Mouse (Mus musculus): ENCODE measurements around the gene Rnf19b.

The Rnf19b gene

DNA sequence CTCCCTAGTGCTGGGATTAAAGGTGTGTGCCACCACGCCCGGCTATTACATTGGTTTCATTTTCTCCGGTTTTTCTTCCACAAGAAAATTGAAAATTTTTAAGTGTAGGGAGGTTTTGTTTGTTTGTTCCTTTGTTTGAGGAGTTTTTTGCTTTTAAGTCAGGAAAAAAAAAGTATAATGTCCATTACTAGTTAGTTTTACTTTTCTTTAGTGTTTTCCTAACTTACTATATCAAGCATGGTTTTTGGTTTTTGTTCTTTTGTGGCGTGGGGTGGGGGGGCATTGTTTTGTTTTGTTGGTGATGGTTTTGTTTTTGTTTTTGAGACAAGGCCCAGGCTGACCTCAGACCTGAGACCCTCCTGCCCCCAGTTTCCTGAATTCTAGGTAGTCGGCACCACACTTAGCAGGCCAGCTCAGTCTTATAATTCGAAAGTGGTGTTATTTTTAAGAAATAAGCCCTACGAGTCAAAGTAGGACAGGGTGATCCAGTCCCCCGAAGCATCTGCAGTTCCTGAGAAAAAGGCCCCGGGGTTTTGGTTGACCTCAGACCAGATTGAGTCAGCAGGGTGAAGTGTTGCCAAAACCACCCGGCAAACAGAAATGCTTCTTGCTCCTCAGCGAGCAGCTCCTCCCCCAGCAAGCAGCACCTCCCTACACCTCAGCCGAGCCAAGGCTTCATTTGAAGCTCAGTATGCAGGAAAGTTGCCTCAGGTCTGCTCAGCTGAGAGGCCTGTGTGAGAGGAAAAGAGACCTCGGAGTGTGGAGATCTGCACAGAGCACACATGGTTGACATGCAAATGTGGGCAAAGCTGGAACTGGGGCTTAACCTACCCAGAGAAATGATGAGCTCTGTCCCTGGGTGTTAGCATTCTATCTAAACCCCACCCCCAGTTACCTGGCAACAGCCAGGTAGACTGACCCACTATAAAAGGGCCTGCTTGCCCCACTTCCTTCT is 23.1 kb upstream of the Rnf19b start:
- DNase-seq (ENCODE audit: low spot score), result peak; percentile 81

GRCm38 (mm10) chr4:129035851-129036445 is 22.1 kb upstream of the Rnf19b start:
- no peak for DNase-seq (ENCODE audit: low spot score)

DNA sequence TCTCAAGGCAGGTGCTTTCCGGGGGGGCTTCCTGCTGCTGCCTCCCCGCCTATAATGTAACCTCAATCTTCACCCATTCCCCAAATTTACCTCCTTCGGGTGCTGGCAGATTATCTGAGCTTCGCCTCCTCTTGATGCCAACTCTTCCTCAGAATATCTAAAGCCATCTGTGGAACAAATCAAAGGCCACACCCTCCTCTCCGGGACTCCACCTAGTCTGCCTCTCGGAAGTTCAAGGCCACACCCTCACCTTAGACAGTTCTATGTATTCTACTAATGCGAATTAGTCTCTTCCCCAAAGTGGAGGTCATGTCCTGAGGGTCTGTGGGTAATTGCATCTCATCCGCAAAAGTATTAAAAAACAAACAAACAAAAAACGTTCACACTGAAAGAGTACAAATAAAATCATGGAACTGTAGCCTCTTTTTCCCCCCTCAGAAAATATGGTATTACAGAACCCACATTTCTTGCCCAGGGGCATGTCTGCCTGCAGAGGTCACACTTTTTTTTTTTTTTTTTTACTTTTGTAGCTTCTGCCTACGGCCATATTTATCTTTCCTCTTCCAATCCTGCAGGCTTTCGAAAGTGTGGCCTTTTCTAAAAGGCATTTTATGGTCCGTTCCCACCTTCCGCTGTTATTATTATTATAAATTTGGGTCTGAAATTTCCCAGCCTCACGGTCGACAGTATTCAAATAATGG is 10.2 kb upstream of the Rnf19b start:
- DNase-seq (ENCODE audit: low spot score), result no peak

GRCm38 (mm10) chr4:129048501-129049305 is 9.4 kb upstream of the Rnf19b start:
- peak; percentile 63 for DNase-seq (ENCODE audit: low spot score)

GRCm38 (mm10) chr4:129049306-129050011 is 8.6 kb upstream of the Rnf19b start:
- no peak for DNase-seq (ENCODE audit: low spot score)

DNA sequence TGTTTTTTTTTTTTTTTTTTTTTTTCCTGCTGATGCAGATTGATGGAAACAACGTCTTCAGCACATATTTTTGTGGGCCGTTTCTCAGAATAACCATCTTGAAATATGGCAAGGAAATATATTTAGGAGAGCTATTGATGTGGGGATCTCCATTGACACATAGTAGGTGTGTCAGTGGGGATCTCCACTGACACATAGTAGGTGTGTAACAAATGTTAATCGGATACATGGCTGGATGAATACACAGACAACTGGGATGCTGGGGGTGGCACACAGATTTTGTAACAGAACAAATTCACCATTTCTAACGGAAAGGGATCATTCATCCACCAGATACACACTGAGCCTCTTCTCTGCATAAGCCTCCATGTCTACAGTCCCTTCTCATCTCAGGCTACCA is 7.7 kb upstream of the Rnf19b start:
- no peak for DNase-seq (ENCODE audit: low spot score)

GRCm38 (mm10) chr4:129050901-129051417 is 7.1 kb upstream of the Rnf19b start:
- DNase-seq (ENCODE audit: low spot score), result no peak

DNA sequence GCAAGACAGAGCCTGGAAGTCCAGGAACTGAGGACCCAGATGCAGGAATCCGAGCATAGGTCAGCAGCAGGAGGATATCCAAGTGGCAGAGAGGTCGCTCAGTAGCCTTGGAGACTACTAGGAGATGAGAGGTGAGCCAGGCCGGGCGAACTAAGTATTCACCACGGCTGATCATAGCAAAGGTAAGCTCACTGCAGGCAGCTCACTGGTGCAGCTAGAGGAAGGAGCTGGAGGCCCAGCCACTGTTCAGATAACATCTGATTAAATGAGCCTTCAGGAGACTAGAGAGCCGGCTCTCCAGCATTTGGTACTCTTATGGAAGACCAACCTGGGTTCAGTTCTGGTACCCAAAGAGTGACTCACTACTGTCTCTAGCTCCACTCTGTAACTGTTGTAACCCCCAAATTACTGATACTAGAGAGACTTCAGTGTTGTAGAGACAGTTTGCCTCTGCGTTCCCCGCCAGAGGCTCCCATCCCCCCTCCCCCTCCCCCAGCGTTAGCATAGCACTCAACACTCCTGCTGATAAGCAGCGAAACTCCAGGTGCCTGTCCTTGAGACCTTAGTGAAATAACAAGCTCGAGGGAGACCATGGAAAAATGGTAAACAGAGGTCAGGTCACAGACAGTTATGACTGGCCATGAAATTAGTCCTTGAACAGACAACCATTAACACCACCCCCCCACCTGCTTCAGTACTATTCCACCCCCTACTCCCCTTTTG is 6.4 kb upstream of the Rnf19b start:
- no peak for DNase-seq (ENCODE audit: low spot score)

GRCm38 (mm10) chr4:129054757-129055156 is 3.3 kb upstream of the Rnf19b start:
- peak; percentile 26 for DNase-seq (ENCODE audit: low spot score)

- no peak for DNase-seq (ENCODE audit: low spot score)
Observed at GRCm38 (mm10) chr4:129055562-129055961, 2.5 kb upstream of the Rnf19b start.

- peak; percentile 96 for DNase-seq (ENCODE audit: low spot score)
Observed at GRCm38 (mm10) chr4:129057533-129058206, 401 bp upstream of the Rnf19b start.

DNA sequence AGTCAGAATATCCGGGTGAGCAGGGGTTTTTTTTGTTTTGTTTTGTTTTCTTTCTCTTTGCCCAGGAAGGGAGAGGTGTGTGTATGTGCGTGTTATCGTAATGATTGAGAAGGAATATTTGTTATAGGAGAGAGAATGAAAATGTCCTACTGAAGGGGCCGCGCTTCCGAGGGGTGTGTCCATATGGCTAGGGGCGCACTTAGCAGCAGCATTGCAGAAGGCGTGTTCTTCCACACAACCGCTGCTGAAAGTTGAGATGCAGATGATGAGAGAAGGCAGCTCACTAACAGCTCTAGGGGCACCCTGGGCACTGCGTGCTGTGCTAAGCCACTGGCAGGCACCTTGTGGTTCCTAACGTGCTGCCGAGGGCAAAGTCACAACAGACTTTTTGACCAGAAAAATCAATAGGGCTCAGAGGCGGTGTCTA is 1.1 kb downstream of the Rnf19b start:
- no peak for DNase-seq (ENCODE audit: low spot score)

DNA sequence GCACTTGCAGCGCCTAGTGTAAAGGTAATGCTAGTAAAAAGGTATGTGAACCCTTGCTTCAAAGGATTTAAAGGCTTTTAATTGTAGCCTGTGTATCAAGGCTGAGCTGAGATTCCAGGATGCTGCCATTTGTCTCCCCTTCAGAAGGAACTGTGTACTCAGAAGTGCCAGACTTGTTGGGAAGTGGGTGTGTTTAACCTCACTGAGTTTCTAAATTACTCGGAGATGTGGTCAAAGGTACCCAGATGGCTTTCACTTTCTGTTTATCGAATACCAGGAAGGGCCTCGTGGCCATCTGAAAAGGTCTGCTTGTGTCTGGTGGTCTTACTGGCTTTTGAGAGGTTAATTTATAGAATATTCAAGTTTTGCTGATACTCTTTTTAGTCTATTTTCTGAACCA is 1.9 kb downstream of the Rnf19b start:
- DNase-seq (ENCODE audit: low spot score), result no peak

- no peak for DNase-seq (ENCODE audit: low spot score)
Observed at GRCm38 (mm10) chr4:129061486-129061885, 3.4 kb downstream of the Rnf19b start.

DNA sequence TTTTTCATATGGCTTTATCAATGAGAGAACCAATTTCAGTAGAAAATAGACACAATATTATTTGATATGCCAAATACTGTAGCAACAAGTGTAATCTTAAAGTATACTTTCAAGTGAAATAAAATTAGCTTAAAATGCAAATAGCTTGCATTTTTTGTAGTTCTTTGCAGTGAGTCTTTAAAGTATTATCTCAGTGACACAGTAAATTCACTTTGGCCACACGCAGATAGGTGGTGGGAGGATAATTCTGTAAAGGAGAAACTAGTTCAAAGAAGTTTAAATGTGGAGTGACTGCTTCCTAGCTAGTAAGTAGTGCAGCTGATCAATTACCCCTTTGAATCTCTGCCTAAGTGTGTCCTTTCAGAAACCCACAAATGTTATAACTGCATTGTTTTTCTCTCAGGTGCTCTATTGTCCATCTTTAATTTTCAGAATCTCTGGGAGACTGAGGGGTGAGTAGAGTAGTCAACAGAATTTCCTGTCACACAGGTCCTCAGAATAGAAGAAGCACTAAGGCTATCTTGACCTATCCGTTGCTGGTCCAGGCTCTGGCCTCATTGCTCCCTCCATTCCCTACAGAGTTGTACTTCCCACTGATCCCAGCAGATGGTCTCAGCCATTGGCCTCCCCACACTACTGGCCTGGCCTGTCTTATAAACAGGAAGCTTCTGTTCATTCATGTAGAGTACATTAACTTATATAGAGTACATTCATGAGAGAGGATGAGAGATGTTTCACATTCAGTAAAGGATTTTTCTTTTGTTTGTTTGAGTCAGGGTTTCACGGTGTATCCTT is 4.4 kb downstream of the Rnf19b start:
- no peak for DNase-seq (ENCODE audit: low spot score)

GRCm38 (mm10) chr4:129065688-129066236 is 7.7 kb downstream of the Rnf19b start:
- no peak for DNase-seq (ENCODE audit: low spot score)

- no peak for DNase-seq (ENCODE audit: low spot score)
Observed at GRCm38 (mm10) chr4:129067638-129068415, 9.8 kb downstream of the Rnf19b start.

- DNase-seq (ENCODE audit: low spot score), result no peak
Observed at GRCm38 (mm10) chr4:129068848-129069247, 10.8 kb downstream of the Rnf19b start.

Measured in urinary bladder, postnatal 14 days (tissue).